Mouse (Mus musculus) hindbrain, postnatal 0 days (tissue): ENCODE data around the gene Golt1a. TPM values are rescaled to one million over a fixed set of nuclear protein-coding genes. Genes with fewer than 3 reads are reported as not detected.

Source experiments
- ATAC-seq: fragments of 200-750 bp; cut with Nextera tagmentation; 2 replicates; pipeline ENCODE4 v1.8.0; 2017; ENCODE audit warnings: mild to moderate bottlenecking, moderate TSS enrichment, moderate library complexity
- DNase-seq: peaks from one replicate; pipeline ENCODE4 v3.0.0-alpha.2; 2015; ENCODE audit warnings: low spot score
- H3K27ac ChIP-seq: fragments of 300-500 bp; sonication (generic); 2 replicates; pipeline ENCODE4 v1.5.1; 2014; ENCODE audit warnings: mild to moderate bottlenecking
- H3K27me3 ChIP-seq: fragments of 300-500 bp; sonication (generic); 2 replicates; pipeline ENCODE4 v1.6.1; 2014; ENCODE audit warnings: low read length, mixed read lengths; ENCODE audit not compliant: insufficient read depth
- H3K36me3 ChIP-seq: fragments of 300-500 bp; sonication (generic); 2 replicates; pipeline ENCODE4 v1.6.1; 2014; ENCODE audit warnings: low read length, mixed read lengths; ENCODE audit not compliant: insufficient read depth
- H3K4me1 ChIP-seq: fragments of 300-500 bp; sonication (generic); 2 replicates; pipeline ENCODE4 v1.6.1; 2014; ENCODE audit warnings: antibody characterized with exemption, low read length, mixed read lengths; ENCODE audit not compliant: insufficient read depth
- H3K4me2 ChIP-seq: fragments of 300-500 bp; sonication (generic); 2 replicates; pipeline ENCODE4 v1.6.1; 2014; ENCODE audit warnings: low read depth, mild to moderate bottlenecking, low read length, moderate library complexity, mixed read lengths
- H3K4me3 ChIP-seq: fragments of 300-500 bp; sonication (generic); 2 replicates; pipeline ENCODE4 v1.5.1; 2014; ENCODE audit warnings: low read length
- H3K9ac ChIP-seq: fragments of 300-500 bp; sonication (generic); replicated peaks from 2 replicates; pipeline ENCODE4 v1.6.1; 2014; ENCODE audit warnings: mild to moderate bottlenecking, low read length, moderate library complexity, mixed read lengths
- H3K9me3 ChIP-seq: fragments of 300-500 bp; sonication (generic); 2 replicates; pipeline ENCODE4 v1.6.1; 2016; ENCODE audit warnings: low read length, mixed read lengths
- CTCF ChIP-seq: IDR thresholded peaks from 2 replicates; pipeline ENCODE4 v1.5.1; 2016; ENCODE audit warnings: antibody characterized with exemption, control low read depth, low read depth
- WGBS: fragments of 180-500 bp; shearing (Covaris S2); extraction: QIAGEN DNeasy Blood & Tissue Kit; methylation state at CpG from one replicate; pipeline ENCODE4 v1.1.7; 2014; 5-methylcytosine and 5-hydroxymethylcytosine counted together
- polyA plus RNA-seq: library from polyadenylated mRNA; unstranded; fragments of >200 nt; fragmentation: Nextera tagmentation; extraction: Ambion mirVana; gene quantifications from 2 replicates; pipeline ENCODE4 v1.2.1, GENCODE M21; 2015
- total RNA-seq: library from RNA; depleted of rRNA; stranded (reverse); fragments of >200 nt; gene quantifications from 2 replicates; pipeline ENCODE4 v1.2.3, GENCODE M21; 2014

Golt1a gene
- total and polyA plus RNA-seq, 2 experiments from 2014 or later, result 0.08 TPM; not detected in 1

- peak within 1 kb of the TSS; percentile 93 for H3K4me2 ChIP-seq
- H3K4me3 ChIP-seq, result peak within 1 kb of the TSS; percentile 65
- under 1% methylated on average over 51 of the region's 52 CpGs for WGBS
- H3K9ac ChIP-seq, result peak within 1 kb of the TSS; percentile 80
- H3K36me3 ChIP-seq, result no peaks in the 10 kb centered on the region
- peak; percentile 86 for DNase-seq
- H3K9me3 ChIP-seq, result no peaks in the 10 kb centered on the region
- peak; percentile 81 for ATAC-seq
- H3K27me3 ChIP-seq, result no peaks in the 10 kb centered on the region
- no peak for TF ChIP-seq CTCF
- peaks cover 18% of the 10 kb centered on the region for H3K4me1 ChIP-seq
- peak within 1 kb of the TSS; percentile 76 for H3K27ac ChIP-seq
Measured at GRCm38 (mm10) chr1:133363276-133364021, 53.8 kb downstream of the Golt1a start, which contains the start of gene Etnk2. TSS of gene Etnk2 (plus strand) at chr1:133363572.

GRCm38 (mm10) chr1:133364022-133364630 is 54.5 kb downstream of the Golt1a start:
- 3% methylated on average over 27 of the region's 27 CpGs for WGBS
- peak overlapping the region; percentile 93 for H3K4me2 ChIP-seq
- peaks cover 18% of the 10 kb centered on the region for H3K4me1 ChIP-seq
- H3K36me3 ChIP-seq, result no peaks in the 10 kb centered on the region
- H3K9me3 ChIP-seq, result no peaks in the 10 kb centered on the region
- ATAC-seq, result peak; percentile 3; the same call in 1 of the 2 replicates
- TF ChIP-seq CTCF, result no peak
- H3K9ac ChIP-seq, result peak overlapping the region; percentile 80
- H3K27me3 ChIP-seq, result no peaks in the 10 kb centered on the region
- peak; percentile 42 for DNase-seq
- H3K4me3 ChIP-seq, result peak overlapping the region; percentile 65
- H3K27ac ChIP-seq, result peak overlapping the region; percentile 76

GRCm38 (mm10) chr1:133364890-133365289 is 55.3 kb downstream of the Golt1a start:
- Histone ChIP-seq H3K4me1 (peaks cover 18% of the 10 kb centered on the region), H3K4me3 (peak overlapping the region; percentile 65; the same call in 1 of the 2 replicates), H3K36me3 (no peaks in the 10 kb centered on the region), H3K9ac (no peak overlapping the region), H3K27ac (no peak overlapping the region), H3K27me3 (no peaks in the 10 kb centered on the region), H3K9me3 (no peaks in the 10 kb centered on the region), H3K4me2 (peak overlapping the region; percentile 93; the same call in 1 of the 2 replicates)
- peak; percentile 25 for DNase-seq
- TF ChIP-seq CTCF, result no peak
- 51% methylated on average over 2 of the region's 2 CpGs for WGBS
- no peak for ATAC-seq

GRCm38 (mm10) chr1:133366951-133367605 is 57.5 kb downstream of the Golt1a start:
- 44% methylated on average over 10 of the region's 10 CpGs for WGBS
- H3K9ac ChIP-seq, result no peak overlapping the region
- ATAC-seq (no peak), DNase-seq (no peak)
- H3K4me1 ChIP-seq, result peaks cover 18% of the 10 kb centered on the region
- H3K27ac ChIP-seq, result no peak overlapping the region
- TF ChIP-seq CTCF, result no peak
- H3K4me3 ChIP-seq, result no peak overlapping the region
- H3K36me3 ChIP-seq, result no peaks in the 10 kb centered on the region
- no peaks in the 10 kb centered on the region for H3K9me3 ChIP-seq
- no peaks in the 10 kb centered on the region for H3K27me3 ChIP-seq
- H3K4me2 ChIP-seq, result no peak overlapping the region

GRCm38 (mm10) chr1:133367606-133368488 is 58.2 kb downstream of the Golt1a start:
- peak; percentile 42 for DNase-seq
- Histone ChIP-seq H3K4me2 (no peak overlapping the region), H3K4me3 (no peak overlapping the region), H3K36me3 (no peaks in the 10 kb centered on the region), H3K27me3 (no peaks in the 10 kb centered on the region), H3K27ac (peak overlapping the region; percentile 32), H3K4me1 (peaks cover 18% of the 10 kb centered on the region), H3K9ac (no peak overlapping the region), H3K9me3 (no peaks in the 10 kb centered on the region)
- TF ChIP-seq CTCF, result no peak
- ATAC-seq, result no peak
- WGBS, result 16% methylated on average over 11 of the region's 11 CpGs

- no peak for DNase-seq
- Histone ChIP-seq H3K27me3 (no peaks in the 10 kb centered on the region), H3K4me2 (no peak overlapping the region), H3K36me3 (no peaks in the 10 kb centered on the region), H3K9ac (no peak overlapping the region), H3K27ac (0 out of 2 replicates have a peak overlapping the region, but pooled peaks have one; percentile 32), H3K4me3 (no peak overlapping the region), H3K4me1 (peaks cover 18% of the 10 kb centered on the region), H3K9me3 (no peaks in the 10 kb centered on the region)
- no peak for ATAC-seq
- whole genome bisulfite sequencing, result 55% methylated on average over 10 of the region's 10 CpGs
- TF ChIP-seq CTCF, result no peak
Measured at GRCm38 (mm10) chr1:133368644-133369043, 59.0 kb downstream of the Golt1a start.
